Mouse (Mus musculus) ES-E14 (cell line): Measurements from ENCODE around the gene Arhgef9. TPM values are rescaled to one million over a fixed set of nuclear protein-coding genes. Genes with fewer than 3 reads are reported as not detected.
A peak's percentile ranks its signal among the peaks of the same experiment; 100 is the strongest.

ENCODE experiments used
- DNase-seq: peaks from one replicate; pipeline ENCODE4 v3.0.0-alpha.2; 2013; ENCODE audit warnings: low read depth, low spot score
- H3K27ac ChIP-seq: 2 replicates; pipeline ENCODE4 v1.5.1; 2012; ENCODE audit warnings: low read depth, mild to moderate bottlenecking, low read length, moderate library complexity, mixed read lengths; ENCODE audit not compliant: poor library complexity, insufficient read depth, severe bottlenecking
- H3K36me3 ChIP-seq: 2 replicates; pipeline ENCODE4 v1.6.1; 2012; ENCODE audit warnings: mild to moderate bottlenecking, low read length, moderate library complexity, mixed read lengths; ENCODE audit not compliant: control insufficient read depth, poor library complexity, insufficient read depth, severe bottlenecking
- H3K4me1 ChIP-seq, 2 experiments: fragments of 150-350 bp in 1 of 2; sonication (generic) in 1 of 2; 2 replicates each; pipeline ENCODE4 v1.6.1; 2012; ENCODE audit warnings: low read length in 2 of 2, mild to moderate bottlenecking in 1 of 2, mixed read lengths in 1 of 2; ENCODE audit not compliant: control insufficient read depth in 2 of 2, insufficient read depth in 2 of 2, poor library complexity in 1 of 2
- H3K4me3 ChIP-seq, 2 experiments: fragments of 150-350 bp in 1 of 2; sonication (generic) in 1 of 2; 2 replicates each; pipeline ENCODE4 v1.5.1; 2012; ENCODE audit warnings: low read length in 2 of 2, low read depth in 1 of 2, mild to moderate bottlenecking in 1 of 2, mixed read lengths in 1 of 2; ENCODE audit not compliant: insufficient read depth in 1 of 2, poor library complexity in 1 of 2, severe bottlenecking in 1 of 2
- H3K9ac ChIP-seq: 2 replicates; pipeline ENCODE4 v1.6.1; 2012; ENCODE audit warnings: low read depth, mild to moderate bottlenecking, low read length, mixed read lengths; ENCODE audit not compliant: poor library complexity, insufficient read depth, severe bottlenecking
- H3K9me3 ChIP-seq: fragments of 150-350 bp; sonication (generic); 2 replicates; pipeline ENCODE4 v1.6.1; 2012; ENCODE audit warnings: low read depth, mild to moderate bottlenecking, low read length; ENCODE audit not compliant: control insufficient read depth, insufficient read depth
- CHD2 ChIP-seq: IDR thresholded peaks from 2 replicates; pipeline ENCODE4 v1.6.1; 2014; ENCODE audit warnings: mild to moderate bottlenecking, low read depth, low read length, inconsistent platforms
- HCFC1 ChIP-seq: IDR thresholded peaks from 2 replicates; pipeline ENCODE4 v1.6.1; 2012; ENCODE audit warnings: low read length, inconsistent platforms, borderline replicate concordance; ENCODE audit not compliant: insufficient read depth
- MAFK ChIP-seq: IDR thresholded peaks from 2 replicates; pipeline ENCODE4 v1.6.1; 2014; ENCODE audit warnings: mild to moderate bottlenecking, low read depth, low read length, inconsistent platforms; ENCODE audit not compliant: insufficient read depth
- ZC3H11A ChIP-seq: IDR thresholded peaks from 2 replicates; pipeline ENCODE4 v1.6.1; 2012; ENCODE audit warnings: low read depth, mild to moderate bottlenecking, inconsistent platforms, low read length, borderline replicate concordance
- ZNF384 ChIP-seq: IDR thresholded peaks from 2 replicates; pipeline ENCODE4 v1.6.1; 2012; ENCODE audit warnings: low read depth, low read length, inconsistent platforms
- in situ Hi-C, 2 experiments: fragments of 600-800 bp; cut with MboI; formaldehyde crosslinking; loops; one replicate each; pipeline ENCODE4 v1.15.1; 2025; ENCODE audit warnings: low sequenced_read_pairs in 2 of 2, inconsistent platforms in 1 of 2; ENCODE audit not compliant: unreplicated experiment in 2 of 2
- total RNA-seq: library from RNA; depleted of rRNA; stranded (reverse); fragments of 300-350 nt; gene quantifications from 2 replicates; pipeline ENCODE4 v1.2.3, GENCODE M21; 2012; rRNA removed

The Arhgef9 gene
- total RNA-seq, 1 experiment = 2.6 TPM

DNA sequence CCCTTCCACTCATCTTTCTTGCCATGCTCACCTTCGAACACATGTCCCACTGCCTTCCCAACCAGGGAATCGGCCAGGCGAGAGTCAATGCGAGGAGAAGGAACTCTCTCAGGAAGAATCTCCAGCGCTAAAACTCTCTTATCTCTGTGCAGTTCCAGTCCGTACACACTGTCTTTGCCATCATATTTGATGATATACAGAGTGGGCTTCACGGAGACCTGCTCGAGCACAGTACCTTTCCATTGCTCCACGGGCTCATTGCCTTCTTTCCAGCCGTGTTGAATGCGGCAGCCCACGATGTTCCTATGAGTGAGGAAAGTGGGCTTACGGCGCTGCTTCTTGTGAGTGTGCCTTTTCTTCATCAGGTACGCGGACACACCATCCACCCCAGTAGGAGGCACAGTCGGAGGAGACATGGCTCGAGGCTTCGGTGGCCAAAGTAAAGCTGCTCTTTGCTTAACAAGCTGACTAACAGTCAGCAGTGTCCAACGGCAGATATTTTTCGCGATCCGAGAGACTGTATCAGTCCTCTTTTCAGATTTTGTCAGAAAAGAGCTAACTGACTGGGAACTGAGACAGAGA, 170.8 kb downstream of the Arhgef9 start:
- in situ Hi-C loops = no loop called here
- Histone ChIP-seq H3K36me3 (no peaks in the 10 kb centered on the region), H3K9ac (peak overlapping the region; percentile 88), H3K27ac (peak overlapping the region; percentile 77; the same call in 1 of the 2 replicates), H3K9me3 (no peaks in the 10 kb centered on the region), H3K4me3 (peak overlapping the region; percentile 85 to 95), H3K4me1 (no peaks in the 10 kb centered on the region)
- DNase-seq = peak; percentile 16
- TF ChIP-seq CHD2 = no peak
- no peak for TF ChIP-seq MAFK
- TF ChIP-seq ZC3H11A = no peak
- no peak for TF ChIP-seq HCFC1
- TF ChIP-seq ZNF384 = no peak

DNA sequence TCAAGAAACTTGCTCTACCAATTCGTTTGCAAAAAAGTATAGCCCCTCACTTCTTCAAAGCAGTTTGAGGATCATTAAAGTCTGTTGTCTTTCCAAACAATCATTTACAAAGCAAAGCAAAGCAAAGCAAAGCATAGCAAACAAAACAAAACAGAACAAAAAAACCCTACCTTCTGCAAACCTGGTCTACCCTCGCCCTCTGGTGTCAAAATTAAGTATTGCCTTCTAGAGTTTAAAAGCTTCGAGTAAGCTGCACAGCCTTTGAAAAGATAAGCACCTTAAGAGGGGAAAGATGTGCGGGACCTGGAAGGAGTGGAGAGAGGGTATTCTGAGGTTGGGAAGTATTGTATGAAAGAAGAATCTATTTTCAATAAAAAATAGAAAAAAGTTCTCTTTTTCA, 184.6 kb downstream of the Arhgef9 start:
- in situ Hi-C loops = no loop called here
- DNase-seq = peak; percentile 28
- no peak overlapping the region for H3K9ac ChIP-seq
- TF ChIP-seq ZNF384 (no peak), ZC3H11A (peak; percentile 61; the same call in 1 of the 2 replicates)
- H3K27ac ChIP-seq = no peak overlapping the region
- H3K9me3 ChIP-seq = no peaks in the 10 kb centered on the region
- no peak overlapping the region for H3K4me3 ChIP-seq
- H3K4me1 ChIP-seq = no peaks in the 10 kb centered on the region
- H3K36me3 ChIP-seq = no peaks in the 10 kb centered on the region

Other genes with a start within 250 kb of the Arhgef9 start
- gene Spin4, start 170.2 kb downstream of the Arhgef9 start, total RNA-seq = 1.7 TPM in 2 replicates
- 8.0 and 8.6 TPM in 2 replicates for gene Amer1, start 248.0 kb upstream of the Arhgef9 start, total RNA-seq